ENCODE assay signal across 28 mouse cellular contexts in the genomic region with DNA sequence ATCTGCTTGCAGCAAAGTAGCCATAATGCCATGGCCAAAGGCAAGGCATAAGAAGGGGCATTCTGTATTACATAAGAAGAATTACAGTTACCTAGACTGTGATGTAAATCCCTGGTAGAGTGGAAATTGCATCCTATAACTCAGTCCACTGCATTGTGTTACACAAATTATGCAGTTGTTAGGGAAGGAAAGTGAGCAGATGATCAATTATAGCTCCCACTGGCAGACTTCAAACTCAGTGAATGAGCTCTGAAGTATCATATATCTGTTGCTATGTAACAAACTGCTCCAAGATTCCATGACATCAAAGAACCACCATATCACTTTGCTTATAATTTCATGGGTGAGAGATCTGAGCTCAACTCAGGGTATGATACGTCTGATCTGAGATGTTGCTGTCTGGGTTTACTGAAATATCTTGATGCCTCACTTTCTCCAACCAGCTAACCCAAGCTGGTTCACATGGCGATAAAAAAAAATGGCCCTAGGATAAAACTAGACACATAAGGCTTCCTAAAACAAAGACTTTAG.
DNase-seq lines count a peak whose midpoint lies in the region; ATAC-seq lines count a peak whose summit lies in the region.
"Had no signal": no experiment of that assay in that cellular context is flagged by ENCODE, and none has a peak within 500 bp of the region (broad histone marks: within the 10 kb centered on the region; RNA-seq: fewer than 3 reads in every experiment).

No protein-coding gene starts in this region.

- H3K27ac ChIP-seq in kidney, embryonic 16.5 days (ENCODE audit: low read length): no peak overlapping the region
- H3K27ac ChIP-seq in liver, embryonic 11.5 days (ENCODE audit: low read depth, low read length): no peak overlapping the region
- H3K27ac ChIP-seq: embryonic facial prominence, embryonic 12.5 days; forebrain, embryonic 10.5 days; forebrain, embryonic 13.5 days; heart, embryonic 15.5 days; hindbrain, embryonic 10.5 days; hindbrain, embryonic 13.5 days had no signal

- H3K9ac ChIP-seq in kidney, embryonic 16.5 days (replicated peaks; ENCODE audit: low read length): no peak overlapping the region
- H3K9ac ChIP-seq in liver, embryonic 11.5 days (ENCODE audit: low read depth, low read length): no peak overlapping the region
- H3K9ac ChIP-seq: embryonic facial prominence, embryonic 12.5 days; forebrain, embryonic 13.5 days; heart, embryonic 12.5 days; heart, embryonic 15.5 days; hindbrain, embryonic 13.5 days had no signal

- H3K36me3 ChIP-seq in kidney, embryonic 16.5 days (ENCODE audit: insufficient read depth, low read length): no peaks in the 10 kb centered on the region
- H3K36me3 ChIP-seq in liver, embryonic 11.5 days (ENCODE audit: control insufficient read depth, insufficient read depth, low read length): no peaks in the 10 kb centered on the region
- H3K36me3 ChIP-seq: embryonic facial prominence, embryonic 12.5 days; forebrain, embryonic 10.5 days; G1E; heart, embryonic 12.5 days; heart, embryonic 15.5 days; hindbrain, embryonic 10.5 days; hindbrain, embryonic 13.5 days had no signal

- WGBS in kidney, embryonic 16.5 days: 44% methylated on average over 2 of the region's 2 CpGs
- 77% methylated on average over 2 of the region's 2 CpGs for WGBS in liver, embryonic 11.5 days

- DNase-seq in heart, adult 11 months: peak; percentile 40
- DNase-seq in heart, adult 18-20 months: no peak
- no peak for DNase-seq in kidney, postnatal 14 days
- DNase-seq in fat pad, adult 2 months (ENCODE audit: extremely low read depth, low read depth, low spot score): peak; percentile 13
- no peak for DNase-seq in liver, embryonic 11.5 days (ENCODE audit: low spot score)
- DNase-seq: adrenal gland, postnatal 10 days; adrenal gland, postnatal 36 days; B cell, adult 2 months; cerebellum, adult 18-20 months; cerebellum, adult 9-10 months; cerebellum, postnatal 14 days; gastrocnemius, postnatal 10 days; gastrocnemius, postnatal 36 days; heart, postnatal 10 days; heart, postnatal 36 days had no signal

- H3K4me1 ChIP-seq in kidney, embryonic 16.5 days (ENCODE audit: insufficient read depth, low read length): no peaks in the 10 kb centered on the region
- no peaks in the 10 kb centered on the region for H3K4me1 ChIP-seq in liver, embryonic 11.5 days (replicated peaks; ENCODE audit: control insufficient read depth, insufficient read depth, low read length)
- H3K4me1 ChIP-seq: forebrain, embryonic 10.5 days; forebrain, embryonic 13.5 days; heart, embryonic 12.5 days; heart, embryonic 15.5 days; hindbrain, embryonic 10.5 days; hindbrain, embryonic 13.5 days had no signal

- H3K4me3 ChIP-seq in kidney, embryonic 16.5 days (ENCODE audit: low read length): no peak overlapping the region
- H3K4me3 ChIP-seq in liver, embryonic 11.5 days (ENCODE audit: low read depth, low read length): no peak overlapping the region
- H3K4me3 ChIP-seq: embryonic facial prominence, embryonic 12.5 days; erythroblast, embryonic 14.5 days; forebrain, embryonic 10.5 days; forebrain, embryonic 13.5 days; heart, embryonic 12.5 days; heart, embryonic 15.5 days; hindbrain, embryonic 10.5 days; hindbrain, embryonic 13.5 days had no signal

- H3K27me3 ChIP-seq in kidney, embryonic 16.5 days (ENCODE audit: insufficient read depth, low read length): no peaks in the 10 kb centered on the region
- no peaks in the 10 kb centered on the region for H3K27me3 ChIP-seq in liver, embryonic 11.5 days (replicated peaks; ENCODE audit: control insufficient read depth, insufficient read depth, low read length)
- H3K27me3 ChIP-seq: embryonic facial prominence, embryonic 12.5 days; forebrain, embryonic 13.5 days; heart, embryonic 12.5 days; heart, embryonic 15.5 days; hindbrain, embryonic 13.5 days; Patski had no signal

- no peaks in the 10 kb centered on the region for H3K9me3 ChIP-seq in kidney, embryonic 16.5 days (ENCODE audit: low read length)
- no peaks in the 10 kb centered on the region for H3K9me3 ChIP-seq in liver, embryonic 11.5 days (ENCODE audit: control insufficient read depth, low read length)
- H3K9me3 ChIP-seq: embryonic facial prominence, embryonic 12.5 days; forebrain, embryonic 10.5 days; forebrain, embryonic 13.5 days; heart, embryonic 12.5 days; heart, embryonic 15.5 days; hindbrain, embryonic 10.5 days; hindbrain, embryonic 13.5 days had no signal

- peak; percentile 67; the same call in 1 of the 2 replicates for ATAC-seq in kidney, embryonic 16.5 days (ENCODE audit: low FRiP score, low TSS enrichment)
- no peak for ATAC-seq in liver, embryonic 11.5 days (replicated peaks; ENCODE audit: low FRiP score)
- ATAC-seq: forebrain, embryonic 13.5 days; forebrain, embryonic 16.5 days; hindbrain, embryonic 16.5 days; Patski had no signal

- no peak overlapping the region for H3K4me2 ChIP-seq in kidney, embryonic 16.5 days (replicated peaks; ENCODE audit: low read depth, low read length)
- H3K4me2 ChIP-seq in liver, embryonic 11.5 days: no peak overlapping the region
- H3K4me2 ChIP-seq: embryonic facial prominence, embryonic 12.5 days; forebrain, embryonic 13.5 days; heart, embryonic 12.5 days; heart, embryonic 15.5 days; hindbrain, embryonic 13.5 days had no signal

Comparison
In these comparisons a context has a peak if more than half of its experiments do, and no peak if none do; other contexts are left out.
1. DNase-seq: peak in heart, adult 11 months (single experiment) and fat pad, adult 2 months (single experiment); none in heart, adult 18-20 months (0 of 2), kidney, postnatal 14 days (single experiment) and liver, embryonic 11.5 days (single experiment).